Mouse (Mus musculus) forebrain, embryonic 11.5 days (tissue): ENCODE measurements around the gene Rrp12. TPM values are rescaled to one million over a fixed set of nuclear protein-coding genes. Genes with fewer than 3 reads are reported as not detected.

Experiments
- ATAC-seq: fragments of 200-750 bp; cut with Nextera tagmentation; replicated peaks from 2 replicates; pipeline ENCODE4 v1.8.0; 2017; ENCODE audit warnings: moderate TSS enrichment; ENCODE audit not compliant: low FRiP score
- DNase-seq: peaks from one replicate; pipeline ENCODE4 v3.0.0-alpha.2; 2017; ENCODE audit warnings: low spot score
- H3K27ac ChIP-seq: fragments of 300-500 bp; sonication (generic); 2 replicates; pipeline ENCODE4 v1.5.1; 2014; ENCODE audit warnings: low read depth, low read length
- H3K27me3 ChIP-seq: fragments of 300-500 bp; sonication (generic); 2 replicates; pipeline ENCODE4 v1.6.1; 2014; ENCODE audit warnings: mild to moderate bottlenecking, low read length, mixed read lengths; ENCODE audit not compliant: control insufficient read depth, insufficient read depth
- H3K36me3 ChIP-seq: fragments of 300-500 bp; sonication (generic); 2 replicates; pipeline ENCODE4 v1.6.1; 2014; ENCODE audit warnings: mild to moderate bottlenecking, low read length, moderate library complexity, mixed read lengths; ENCODE audit not compliant: control insufficient read depth, insufficient read depth
- H3K4me1 ChIP-seq: fragments of 300-500 bp; sonication (generic); replicated peaks from 2 replicates; pipeline ENCODE4 v1.6.1; 2014; ENCODE audit warnings: low read length, mixed read lengths; ENCODE audit not compliant: control insufficient read depth, insufficient read depth
- H3K4me2 ChIP-seq: fragments of 300-500 bp; sonication (generic); 2 replicates; pipeline ENCODE4 v1.6.1; 2014; ENCODE audit warnings: low read depth, mild to moderate bottlenecking, low read length, moderate library complexity, mixed read lengths; ENCODE audit not compliant: severe bottlenecking
- H3K4me3 ChIP-seq: fragments of 300-500 bp; sonication (generic); 2 replicates; pipeline ENCODE4 v1.5.1; 2014; ENCODE audit warnings: low read depth, low read length
- H3K9ac ChIP-seq: fragments of 300-500 bp; sonication (generic); 2 replicates; pipeline ENCODE4 v1.6.1; 2014; ENCODE audit warnings: low read length
- H3K9me3 ChIP-seq: fragments of 300-500 bp; sonication (generic); 2 replicates; pipeline ENCODE4 v1.6.1; 2016; ENCODE audit warnings: low read length, mixed read lengths; ENCODE audit not compliant: control insufficient read depth
- whole genome bisulfite sequencing: fragments of 180-500 bp; shearing (Covaris S2); extraction: QIAGEN DNeasy Blood & Tissue Kit; methylation state at CpG from one replicate; pipeline ENCODE4 v1.1.7; 2014; 5-methylcytosine and 5-hydroxymethylcytosine counted together
- polyA plus RNA-seq: library from polyadenylated mRNA; unstranded; fragments of >200 nt; fragmentation: Nextera tagmentation; extraction: Ambion mirVana; gene quantifications from 2 replicates; pipeline ENCODE4 v1.2.1, GENCODE M21; 2014

The Rrp12 gene
- polyA plus RNA-seq, 1 experiment from 2014 or later = 26.1 TPM

DNA sequence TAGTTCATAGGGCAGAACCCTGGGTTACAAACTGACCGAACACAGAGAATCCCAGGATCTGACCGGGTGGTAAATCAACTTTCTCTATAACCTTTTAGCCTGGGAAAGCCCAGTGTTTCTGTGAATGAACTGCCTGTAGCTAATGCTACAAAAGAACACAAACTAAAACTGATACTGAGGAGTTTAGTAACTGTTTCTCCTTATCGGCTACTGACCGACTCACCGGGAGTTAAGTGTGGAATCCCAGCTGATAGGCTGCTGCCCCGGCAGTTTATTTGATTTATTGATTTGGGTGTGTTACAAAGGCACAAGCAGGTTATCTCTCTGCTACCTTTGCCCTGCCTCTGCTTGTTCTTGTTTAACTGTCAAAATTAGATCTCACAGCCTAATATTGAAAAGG lies 57.2 kb downstream of the Rrp12 start:
- ATAC-seq = no peak
- no peaks in the 10 kb centered on the region for H3K36me3 ChIP-seq
- peaks cover 6% of the 10 kb centered on the region; the same call in 1 of the 2 replicates for H3K4me1 ChIP-seq
- no peak overlapping the region for H3K4me3 ChIP-seq
- no peak overlapping the region for H3K4me2 ChIP-seq
- no peak overlapping the region for H3K9ac ChIP-seq
- 87% methylated on average over 6 of the region's 6 CpGs for whole genome bisulfite sequencing
- DNase-seq = no peak
- no peaks in the 10 kb centered on the region for H3K9me3 ChIP-seq
- H3K27me3 ChIP-seq = no peaks in the 10 kb centered on the region
- no peak overlapping the region for H3K27ac ChIP-seq

DNA sequence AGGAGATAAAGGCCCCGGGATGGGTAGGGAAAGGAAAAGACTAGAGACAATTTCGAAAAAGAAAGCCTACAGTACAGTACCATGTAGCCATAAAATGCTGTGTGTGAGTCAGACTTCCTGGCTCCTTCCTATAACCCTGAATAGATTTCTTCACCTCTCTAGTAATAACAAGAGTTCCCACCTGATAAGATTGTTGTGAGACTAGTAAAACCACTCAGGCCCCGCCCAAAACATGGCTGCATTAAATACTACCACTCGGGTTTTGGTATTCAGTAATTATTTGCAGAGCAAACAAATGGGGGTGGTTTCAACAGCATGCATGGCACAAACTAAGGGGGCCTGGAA lies 58.1 kb downstream of the Rrp12 start:
- 77% methylated on average over 4 of the region's 4 CpGs for WGBS

GRCm38 (mm10) chr19:41837194-41837916 lies 58.6 kb downstream of the Rrp12 start:
- Histone ChIP-seq H3K4me2 (no peak overlapping the region), H3K4me3 (no peak overlapping the region), H3K36me3 (no peaks in the 10 kb centered on the region), H3K9me3 (no peaks in the 10 kb centered on the region), H3K27me3 (no peaks in the 10 kb centered on the region), H3K27ac (no peak overlapping the region), H3K4me1 (peaks cover 10% of the 10 kb centered on the region; the same call in 1 of the 2 replicates), H3K9ac (no peak overlapping the region)
- no peak for ATAC-seq
- WGBS = 80% methylated on average over 9 of the region's 9 CpGs
- no peak for DNase-seq

More for the DNA sequence above, 58.1 kb downstream of the Rrp12 start:
- Histone ChIP-seq H3K27ac (no peak overlapping the region), H3K36me3 (no peaks in the 10 kb centered on the region), H3K9me3 (no peaks in the 10 kb centered on the region), H3K9ac (no peak overlapping the region), H3K4me3 (no peak overlapping the region), H3K4me1 (peaks cover 8% of the 10 kb centered on the region; the same call in 1 of the 2 replicates), H3K4me2 (no peak overlapping the region), H3K27me3 (no peaks in the 10 kb centered on the region)
- DNase-seq (no peak), ATAC-seq (no peak)

DNA sequence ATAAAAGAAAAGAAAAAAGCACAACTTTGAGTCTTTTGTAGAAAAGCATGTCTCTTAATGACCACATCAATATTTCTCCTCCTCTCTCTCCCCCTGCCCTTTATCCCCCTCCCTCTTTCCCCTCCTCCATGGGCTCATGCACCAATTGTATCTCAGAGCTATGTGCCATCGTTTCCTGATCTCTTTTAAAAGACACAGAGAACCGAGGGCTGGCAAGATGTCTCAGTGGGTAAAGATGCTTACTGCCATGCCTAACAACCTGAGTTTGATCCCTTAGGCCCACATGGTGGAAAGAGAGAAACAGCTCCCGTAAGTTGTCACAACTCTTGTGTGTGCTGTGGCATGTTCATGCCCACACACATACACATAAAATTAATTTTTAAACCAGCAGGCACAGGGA lies 59.3 kb downstream of the Rrp12 start:
- Histone ChIP-seq H3K9me3 (no peaks in the 10 kb centered on the region), H3K9ac (no peak overlapping the region), H3K36me3 (no peaks in the 10 kb centered on the region), H3K4me2 (no peak overlapping the region), H3K4me1 (peaks cover 14% of the 10 kb centered on the region; the same call in 1 of the 2 replicates), H3K27ac (no peak overlapping the region), H3K27me3 (no peaks in the 10 kb centered on the region), H3K4me3 (no peak overlapping the region)
- no peak for DNase-seq
- WGBS = 48% methylated on average over 3 of the region's 3 CpGs
- no peak for ATAC-seq

DNA sequence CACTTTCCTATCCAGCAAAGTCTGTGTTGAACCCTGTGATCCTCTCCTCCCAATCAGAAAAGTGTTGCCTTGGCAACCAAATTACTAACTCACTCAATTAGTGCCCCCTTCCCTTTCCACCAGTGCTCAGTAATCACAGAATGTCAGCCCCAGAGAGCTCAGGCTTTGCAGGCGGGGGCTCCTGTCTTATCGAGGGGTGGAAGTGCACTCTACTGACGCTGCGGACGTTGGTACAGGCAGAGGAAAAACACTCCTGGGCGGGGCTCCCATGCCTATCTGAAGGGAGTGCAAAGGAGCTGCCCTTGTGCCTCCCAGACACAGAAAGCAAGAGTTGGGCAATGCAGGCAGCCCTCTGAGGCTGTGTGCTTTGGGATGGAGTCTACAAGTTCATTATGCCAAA lies 60.2 kb downstream of the Rrp12 start:
- Histone ChIP-seq H3K4me2 (peak overlapping the region; percentile 32), H3K4me1 (peaks cover 17% of the 10 kb centered on the region), H3K9me3 (no peaks in the 10 kb centered on the region), H3K27ac (peak overlapping the region; percentile 1; the same call in 1 of the 2 replicates), H3K9ac (no peak overlapping the region), H3K36me3 (no peaks in the 10 kb centered on the region), H3K4me3 (0 out of 2 replicates have a peak overlapping the region, but pooled peaks have one; percentile 1), H3K27me3 (no peaks in the 10 kb centered on the region)
- under 1% methylated on average over 6 of the region's 6 CpGs for WGBS
- DNase-seq (peak; percentile 70), ATAC-seq (peak; percentile 83)

GRCm38 (mm10) chr19:41835407-41835806 lies 60.6 kb downstream of the Rrp12 start:
- H3K4me2 ChIP-seq = peak overlapping the region; percentile 32; the same call in 1 of the 2 replicates
- H3K36me3 ChIP-seq = no peaks in the 10 kb centered on the region
- no peaks in the 10 kb centered on the region for H3K27me3 ChIP-seq
- H3K4me1 ChIP-seq = peaks cover 17% of the 10 kb centered on the region
- H3K4me3 ChIP-seq = no peak overlapping the region
- H3K9ac ChIP-seq = no peak overlapping the region
- no peaks in the 10 kb centered on the region for H3K9me3 ChIP-seq
- 45% methylated on average over 6 of the region's 6 CpGs for WGBS
- peak overlapping the region; percentile 1; the same call in 1 of the 2 replicates for H3K27ac ChIP-seq
- ATAC-seq (no peak), DNase-seq (no peak)

DNA sequence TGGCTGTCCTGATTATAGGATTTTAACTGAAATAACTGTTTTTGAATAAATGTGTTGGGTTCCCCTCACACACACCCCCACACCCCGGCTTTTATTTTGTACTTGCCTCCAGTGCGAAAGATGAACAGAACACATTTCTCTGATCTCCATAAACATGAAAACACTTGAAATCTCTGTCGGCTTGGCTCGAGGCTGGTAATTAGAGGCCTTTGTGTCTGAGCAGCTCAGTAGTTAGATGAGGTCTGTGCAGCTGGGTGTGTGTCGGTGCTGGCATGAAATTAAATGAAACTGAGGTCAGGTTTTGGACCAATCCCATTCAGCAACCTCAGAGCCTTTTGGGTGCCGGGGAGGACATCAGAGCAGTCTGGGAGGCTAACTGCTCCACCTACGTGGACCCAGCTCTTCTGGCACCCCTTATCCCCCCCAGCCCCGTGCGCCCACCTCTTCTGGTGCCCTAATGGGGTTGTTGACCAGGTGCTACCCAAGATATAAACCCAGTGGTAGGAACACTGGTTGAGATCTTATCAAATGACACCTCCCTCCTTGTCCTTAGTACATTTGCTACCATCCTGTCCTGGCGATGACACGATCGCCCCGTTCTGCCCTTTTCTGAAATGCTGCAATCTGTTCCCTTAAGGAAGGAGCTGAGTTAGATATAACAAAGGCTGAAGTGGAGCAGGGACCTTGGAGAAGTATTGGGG lies 63.3 kb downstream of the Rrp12 start:
- 58% methylated on average over 13 of the region's 13 CpGs for WGBS

GRCm38 (mm10) chr19:41831718-41832391 lies 64.1 kb downstream of the Rrp12 start:
- H3K9ac ChIP-seq = peak overlapping the region; percentile 39
- H3K27ac ChIP-seq = peak overlapping the region; percentile 48; the same call in 1 of the 2 replicates
- H3K4me3 ChIP-seq = peak overlapping the region; percentile 73
- peak overlapping the region; percentile 97 for H3K4me2 ChIP-seq
- H3K9me3 ChIP-seq = no peaks in the 10 kb centered on the region
- ATAC-seq = no peak
- H3K36me3 ChIP-seq = no peaks in the 10 kb centered on the region
- H3K4me1 ChIP-seq = peaks cover 15% of the 10 kb centered on the region
- no peaks in the 10 kb centered on the region for H3K27me3 ChIP-seq
- DNase-seq = peak; percentile 59
- WGBS = 4% methylated on average over 14 of the region's 14 CpGs

More for the DNA sequence above, 63.3 kb downstream of the Rrp12 start:
- Histone ChIP-seq H3K4me2 (peak overlapping the region; percentile 97), H3K36me3 (no peaks in the 10 kb centered on the region), H3K9me3 (no peaks in the 10 kb centered on the region), H3K27me3 (no peaks in the 10 kb centered on the region), H3K27ac (peak overlapping the region; percentile 60; the same call in 1 of the 2 replicates), H3K4me1 (peaks cover 17% of the 10 kb centered on the region), H3K9ac (0 out of 2 replicates have a peak overlapping the region, but pooled peaks have one; percentile 17), H3K4me3 (no peak overlapping the region)
- ATAC-seq (no peak), DNase-seq (no peak)
